Mouse (Mus musculus): ENCODE results near the gene Il21. TPM values are rescaled to one million over a fixed set of nuclear protein-coding genes. Genes with fewer than 3 reads are reported as not detected.

Gene Il21
- total and polyA plus RNA-seq, 3 experiments: not detected

- no peak for TF ChIP-seq CHD2 (IDR thresholded peaks at IDR 0.05; ENCODE audit: low read length)
Observed at GRCm38 (mm10) chr3:37231153-37231552, 1.3 kb downstream of the Il21 start (continued).

GRCm38 (mm10) chr3:37229082-37229829 is 3.2 kb downstream of the Il21 start:
- Histone ChIP-seq H3K4me1 (ENCODE audit: control insufficient read depth in 1 of 2, insufficient read depth in 2 of 2) (peaks cover 21 to 32% of the 10 kb centered on the region in 2 experiments), H3K27ac (ENCODE audit: insufficient read depth, low read depth) (no peak overlapping the region), H3K4me2 (ENCODE audit: insufficient read depth, low read depth, poor library complexity, severe bottlenecking) (peak overlapping the region; percentile 31), H3K4me3 (replicated peaks in 1 of 3; ENCODE audit: low read depth in 2 of 3, low read length in 2 of 3, poor library complexity in 1 of 3) (no peak overlapping the region), H3K36me3 (replicated peaks in 1 of 2; ENCODE audit: control insufficient read depth in 1 of 2, insufficient read depth in 1 of 2, low read length in 1 of 2) (no peaks in the 10 kb centered on the region), H3K27me3 (replicated peaks) (no peaks in the 10 kb centered on the region), H3K9ac (ENCODE audit: insufficient read depth, low read depth) (0 out of 2 replicates have a peak overlapping the region, but pooled peaks have one; percentile 15), H3K9me3 (replicated peaks; ENCODE audit: low read length) (no peaks in the 10 kb centered on the region), H3K79me2 (replicated peaks; ENCODE audit: control insufficient read depth, extremely low read depth, insufficient read depth, poor library complexity, severe bottlenecking) (no peaks in the 10 kb centered on the region)
- TF ChIP-seq JUND (conservative IDR thresholded peaks at IDR 0.05; ENCODE audit: low read depth, low read length) (peak; percentile 95), ZMIZ1 (IDR thresholded peaks at IDR 0.05; ENCODE audit: low read depth, low read length) (no peak), JUN (IDR thresholded peaks at IDR 0.05; ENCODE audit: insufficient read depth, low read depth, low read length) (peak; percentile 88), TBP (conservative IDR thresholded peaks at IDR 0.05; ENCODE audit: low read depth, low read length) (0 out of 2 replicates have a peak, but pooled peaks have one; percentile 13), USF2 (conservative IDR thresholded peaks at IDR 0.05; ENCODE audit: low read depth, low read length) (no peak), ETS1 (conservative IDR thresholded peaks at IDR 0.05; ENCODE audit: low read depth, low read length) (peak; percentile 92), MYC (IDR thresholded peaks at IDR 0.05; ENCODE audit: low read depth, low read length) (peak; percentile 85; the same call in 1 of the 2 replicates), HCFC1 (IDR thresholded peaks at IDR 0.05; ENCODE audit: low read depth, low read length) (no peak), RCOR1 (conservative IDR thresholded peaks at IDR 0.05; ENCODE audit: low read depth, low read length) (peak; percentile 98), SIN3A (IDR thresholded peaks at IDR 0.05; ENCODE audit: low read length) (peak; percentile 79), MXI1 (IDR thresholded peaks at IDR 0.05; ENCODE audit: low read depth, low read length) (0 out of 2 replicates have a peak, but pooled peaks have one; percentile 37), ELF1 (IDR thresholded peaks at IDR 0.05; ENCODE audit: low read depth, low read length) (0 out of 2 replicates have a peak, but pooled peaks have one; percentile 32), ZKSCAN1 (IDR thresholded peaks at IDR 0.05; ENCODE audit: borderline replicate concordance, low read depth, low read length) (no peak), MAZ (IDR thresholded peaks at IDR 0.05; ENCODE audit: low read depth, low read length) (peak; percentile 69; the same call in 1 of the 2 replicates), BHLHE40 (IDR thresholded peaks at IDR 0.05; ENCODE audit: low read depth, low read length) (peak; percentile 90), MEF2A (IDR thresholded peaks at IDR 0.05; ENCODE audit: borderline replicate concordance, low read depth, low read length) (peak; percentile 84), MAFK (IDR thresholded peaks at IDR 0.05; ENCODE audit: insufficient replicate concordance, low read length) (peak; percentile 98), MAX (IDR thresholded peaks at IDR 0.05; ENCODE audit: low read length) (peak; percentile 74), POLR2A (IDR thresholded peaks at IDR 0.05; ENCODE audit: low read depth, low read length) (no peak), EP300 (IDR thresholded peaks at IDR 0.05; ENCODE audit: low read length) (peak; percentile 99), CTCF (conservative IDR thresholded peaks at IDR 0.05 in 1 of 2, IDR thresholded peaks at IDR 0.05 in 1 of 2; ENCODE audit: low read depth in 2 of 2, low read length in 2 of 2) (no peak), CHD2 (IDR thresholded peaks at IDR 0.05; ENCODE audit: low read length) (peak; percentile 87), GABPA (IDR thresholded peaks at IDR 0.05; ENCODE audit: insufficient replicate concordance, low read depth, low read length) (no peak), TCF12 (IDR thresholded peaks at IDR 0.05; ENCODE audit: low read depth, low read length) (peak; percentile 88), SMC3 (IDR thresholded peaks at IDR 0.05; ENCODE audit: low read depth, low read length) (no peak), UBTF (IDR thresholded peaks at IDR 0.05; ENCODE audit: low read depth, low read length) (no peak), POLR2AphosphoS2 (IDR thresholded peaks at IDR 0.05; ENCODE audit: low read depth, low read length) (no peak), ZC3H11A (IDR thresholded peaks at IDR 0.05; ENCODE audit: low read depth, low read length) (no peak), IRF4 (IDR thresholded peaks at IDR 0.05; ENCODE audit: low read depth, low read length) (peak; percentile 98), ZNF384 (IDR thresholded peaks at IDR 0.05; ENCODE audit: low read depth, low read length) (peak; percentile 47; the same call in 1 of the 2 replicates), RAD21 (IDR thresholded peaks at IDR 0.05; ENCODE audit: low read depth, low read length) (no peak; the same call in none of the 2 replicates)
- peak; percentile 84 for DNase-seq (ENCODE audit: extremely low read depth)
- in situ Hi-C loops (cut with MboI; ENCODE audit: low pct_ligation_motif_present, low pct_unique_long_range_greater_than_20kb, low sequenced_read_pairs): loop anchor here (10.0 kb wide), 1 partner anchor 176 kb away; no protein-coding TSS in a partner anchor
- dilution Hi-C loops (cut with MboI; ENCODE audit: extremely low pct_ligation_motif_present, extremely low pct_unique_long_range_greater_than_20kb, low sequenced_read_pairs): no loop called here
